Mouse (Mus musculus) megakaryocyte, embryonic 14.5 days (primary cell): ENCODE measurements around the gene Dchs2.

Source experiments
- FLI1 ChIP-seq: IDR thresholded peaks from 2 replicates; pipeline ENCODE4 v1.6.1; 2012; ENCODE audit warnings: low read length, inconsistent platforms, mixed read lengths
- GATA1 ChIP-seq: IDR thresholded peaks from 3 replicates; pipeline ENCODE4 v1.6.1; 2012; ENCODE audit warnings: mixed read lengths, low read length, inconsistent platforms, borderline replicate concordance

DNA sequence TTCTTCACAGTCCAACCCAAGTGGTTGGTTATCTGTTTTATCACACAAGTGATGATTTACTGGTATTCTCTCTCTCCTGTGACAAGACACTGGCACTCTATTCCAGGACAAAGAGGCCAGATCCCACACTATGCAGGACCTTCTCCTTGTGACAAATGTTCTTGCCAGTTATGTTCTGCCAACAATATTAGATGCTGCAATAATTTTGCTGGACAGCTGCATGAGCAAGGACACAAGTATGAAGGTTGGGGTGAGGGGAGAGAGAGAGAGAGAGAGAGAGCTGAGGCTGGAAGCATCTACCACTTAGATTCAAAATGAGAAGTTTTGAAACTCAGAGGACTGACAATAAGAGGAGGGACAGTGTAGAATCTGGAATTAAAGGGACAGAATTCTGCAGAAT, 162.7 kb downstream of the Dchs2 start:
- TF ChIP-seq FLI1: no peak
- TF ChIP-seq GATA1: no peak
